Mouse (Mus musculus): Measurements from ENCODE around the gene Sept11.

DNA sequence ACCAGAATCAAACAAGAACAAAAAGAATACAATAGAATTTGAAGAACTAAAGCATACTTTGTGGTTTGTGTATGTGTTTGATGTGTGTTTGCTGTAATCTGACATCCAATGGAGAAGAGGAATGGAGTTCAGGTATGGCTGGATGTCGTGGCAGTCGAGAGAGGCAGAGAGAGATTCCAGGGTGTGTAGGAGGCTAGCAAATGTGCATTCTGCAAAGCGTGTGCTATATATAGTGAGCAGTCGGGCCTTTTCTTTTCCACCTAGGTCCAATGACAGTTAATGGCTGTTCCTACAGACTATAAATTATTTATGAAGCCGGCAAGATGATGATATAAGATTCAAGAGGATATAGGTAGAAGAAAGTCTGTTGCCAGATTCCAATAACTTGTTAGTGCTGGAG, 20.3 kb downstream of the Sept11 start:
- TF ChIP-seq POLR2A (IDR thresholded peaks at IDR 0.05; ENCODE audit: borderline replicate concordance, extremely low read depth, low read depth, low read length) (no peak), CTCF (IDR thresholded peaks at IDR 0.05; ENCODE audit: insufficient read depth, low read length) (no peak)
